Mouse (Mus musculus) right cerebral cortex, postnatal 36 days (tissue): ENCODE measurements at regions not wholly inside any gene's neighbourhood (a gene's known extent, or its start where the extent isn't known, plus 50 kb on each side); places are given as distances from the start of the nearest gene placed in this dataset.

Experiments
- DNase-seq, 2 experiments: peaks; one replicate each; pipeline ENCODE4 v3.0.0; 2022; ENCODE audit warnings: low spot score in 2 of 2, mixed read lengths in 1 of 2

- no peak for DNase-seq
Observed at GRCm38 (mm10) chr2:9792381-9792780, 88.7 kb upstream of the 4930412O13Rik start.

GRCm38 (mm10) chr2:9795401-9795800, 85.7 kb upstream of the 4930412O13Rik start:
- no peak for DNase-seq

- DNase-seq = no peak
Observed at GRCm38 (mm10) chr2:9801484-9801883, 79.6 kb upstream of the 4930412O13Rik start.

GRCm38 (mm10) chr2:9804306-9804705, 76.7 kb upstream of the 4930412O13Rik start:
- peak in 1 of 2 experiments; percentile 1 for DNase-seq

- no peak for DNase-seq
Observed at GRCm38 (mm10) chr2:9805590-9805989, 75.5 kb upstream of the 4930412O13Rik start.
